14 mouse cellular contexts compared by ENCODE assay signal in the genomic region with DNA sequence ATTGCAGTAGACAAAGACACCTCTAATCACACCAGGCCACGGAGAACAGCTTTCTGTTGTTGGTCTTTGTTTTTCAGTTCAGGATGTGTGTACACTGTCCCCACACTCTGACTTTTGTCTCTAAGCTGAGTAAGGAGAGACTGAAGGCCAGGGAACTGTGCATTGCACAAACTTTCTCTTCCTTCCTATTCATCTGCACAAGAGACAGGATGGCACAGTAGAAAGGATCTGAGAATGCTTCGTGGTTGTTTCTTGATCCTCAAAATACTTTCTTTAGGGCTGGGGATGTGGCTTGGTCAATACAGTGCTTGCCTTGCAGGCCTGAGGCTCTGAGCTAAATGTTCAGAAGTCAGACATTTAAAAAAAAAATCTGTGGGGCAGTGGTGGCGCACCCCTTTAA.
"Had no signal": no experiment of that assay in that cellular context is flagged by ENCODE, and none has a peak within 500 bp of the region (broad histone marks: within the 10 kb centered on the region; RNA-seq: fewer than 3 reads in every experiment).

No protein-coding gene starts in this region.

- H3K27ac ChIP-seq: limb, embryonic 13.5 days; liver, embryonic 15.5 days; neural tube, embryonic 13.5 days; stomach, embryonic 15.5 days had no signal

- H3K9me3 ChIP-seq: limb, embryonic 13.5 days; liver, embryonic 15.5 days; neural tube, embryonic 13.5 days; stomach, embryonic 15.5 days had no signal

- H3K36me3 ChIP-seq: limb, embryonic 13.5 days; liver, embryonic 15.5 days; neural tube, embryonic 13.5 days; stomach, embryonic 15.5 days had no signal

- DNase-seq: kidney, adult 11 months; kidney, postnatal 14 days; left cerebral cortex, postnatal 4 days; lung, embryonic 14.5 days; lung, postnatal 10 days; lung, postnatal 4 days; midbrain, embryonic 14.5 days; retina, postnatal 1 day; right cerebral cortex, postnatal 14 days; thymus, postnatal 4 days had no signal

- H3K4me3 ChIP-seq: limb, embryonic 13.5 days; liver, embryonic 15.5 days; neural tube, embryonic 13.5 days; stomach, embryonic 15.5 days had no signal

- H3K4me1 ChIP-seq: neural tube, embryonic 13.5 days; stomach, embryonic 15.5 days had no signal

- H3K27me3 ChIP-seq: limb, embryonic 13.5 days; liver, embryonic 15.5 days; neural tube, embryonic 13.5 days; stomach, embryonic 15.5 days had no signal
